Mouse (Mus musculus) CH12.LX (cell line): ENCODE measurements around the gene Cables2. TPM values are rescaled to one million over a fixed set of nuclear protein-coding genes. Genes with fewer than 3 reads are reported as not detected.

ENCODE experiments used
- DNase-seq: peaks from one replicate; pipeline ENCODE4 v3.0.0-alpha.2; 2013; ENCODE audit errors: extremely low read depth
- H3K27ac ChIP-seq: 2 replicates; pipeline ENCODE4 v1.5.1; 2012; ENCODE audit warnings: low read depth, mild to moderate bottlenecking, control low read depth, moderate library complexity; ENCODE audit not compliant: insufficient read depth
- H3K27me3 ChIP-seq: replicated peaks from 2 replicates; pipeline ENCODE3; 2012; ENCODE audit warnings: inconsistent platforms
- H3K36me3 ChIP-seq, 2 experiments: replicated peaks in 1 of 2; 2 replicates each; pipeline versions ENCODE3 to v1.6.1; 2012; ENCODE audit warnings: inconsistent platforms in 1 of 2, low read length in 1 of 2, mild to moderate bottlenecking in 1 of 2, mixed read lengths in 1 of 2, moderate library complexity in 1 of 2; ENCODE audit not compliant: control insufficient read depth in 1 of 2, insufficient read depth in 1 of 2
- H3K4me1 ChIP-seq, 2 experiments: 2 replicates each; pipeline ENCODE4 v1.6.1; 2012; ENCODE audit warnings: inconsistent platforms in 1 of 2, moderate library complexity in 1 of 2; ENCODE audit not compliant: insufficient read depth in 2 of 2, control insufficient read depth in 1 of 2
- H3K4me2 ChIP-seq: 2 replicates; pipeline ENCODE4 v1.6.1; 2012; ENCODE audit warnings: low read depth, mild to moderate bottlenecking, control low read depth; ENCODE audit not compliant: poor library complexity, insufficient read depth, severe bottlenecking
- H3K4me3 ChIP-seq, 3 experiments: fragments of 150-350 bp in 1 of 3; sonication (generic) in 1 of 3; replicated peaks in 1 of 3; 2 replicates each; pipeline versions ENCODE3 to v1.5.1; 2011 to 2012; ENCODE audit warnings: low read depth in 2 of 3, low read length in 2 of 3, mild to moderate bottlenecking in 2 of 3, moderate library complexity in 2 of 3, control low read depth in 1 of 3, improper control_type of control experiment in 1 of 3, inconsistent platforms in 1 of 3, mixed read lengths in 1 of 3; ENCODE audit not compliant: poor library complexity in 1 of 3
- H3K79me2 ChIP-seq: replicated peaks from 2 replicates; pipeline ENCODE4 v1.6.1; 2012; ENCODE audit warnings: mild to moderate bottlenecking, moderate library complexity; ENCODE audit not compliant: control insufficient read depth, poor library complexity, insufficient read depth, severe bottlenecking; ENCODE audit errors: extremely low read depth
- H3K9ac ChIP-seq: 2 replicates; pipeline ENCODE4 v1.6.1; 2012; ENCODE audit warnings: low read depth, mild to moderate bottlenecking, control low read depth, moderate library complexity; ENCODE audit not compliant: insufficient read depth
- H3K9me3 ChIP-seq: replicated peaks from 2 replicates; pipeline ENCODE3; 2012; ENCODE audit warnings: low read length, inconsistent platforms, mixed read lengths
- BHLHE40 ChIP-seq: IDR thresholded peaks from 2 replicates; pipeline ENCODE4 v1.6.1; 2011; ENCODE audit warnings: mild to moderate bottlenecking, low read depth, low read length, improper control_type of control experiment
- CHD2 ChIP-seq: IDR thresholded peaks from 2 replicates; pipeline ENCODE4 v1.6.1; 2011; ENCODE audit warnings: low read length, improper control_type of control experiment
- ELF1 ChIP-seq: IDR thresholded peaks from 2 replicates; pipeline ENCODE4 v1.6.1; 2014; ENCODE audit warnings: low read depth, mild to moderate bottlenecking, inconsistent platforms, low read length, improper control_type of control experiment
- HCFC1 ChIP-seq: IDR thresholded peaks from 2 replicates; pipeline ENCODE4 v1.6.1; 2012; ENCODE audit warnings: low read depth, mild to moderate bottlenecking, inconsistent platforms, low read length, improper control_type of control experiment
- IRF4 ChIP-seq: IDR thresholded peaks from 2 replicates; pipeline ENCODE4 v1.6.1; 2014; ENCODE audit warnings: low read depth, mild to moderate bottlenecking, inconsistent platforms, low read length, improper control_type of control experiment
- JUND ChIP-seq: conservative IDR thresholded peaks from 2 replicates; pipeline ENCODE4 v1.6.1; 2011; ENCODE audit warnings: low read depth, low read length, improper control_type of control experiment
- MAFK ChIP-seq: IDR thresholded peaks from 2 replicates; pipeline ENCODE4 v1.6.1; 2011; ENCODE audit warnings: low read length, improper control_type of control experiment; ENCODE audit not compliant: insufficient replicate concordance
- MEF2A ChIP-seq: IDR thresholded peaks from 2 replicates; pipeline ENCODE4 v1.6.1; 2014; ENCODE audit warnings: low read depth, mild to moderate bottlenecking, inconsistent platforms, low read length, improper control_type of control experiment, borderline replicate concordance
- MXI1 ChIP-seq: IDR thresholded peaks from 2 replicates; pipeline ENCODE4 v1.6.1; 2011; ENCODE audit warnings: mild to moderate bottlenecking, low read depth, low read length, improper control_type of control experiment
- NRF1 ChIP-seq: IDR thresholded peaks from 2 replicates; pipeline ENCODE4 v1.6.1; 2014; ENCODE audit warnings: low read depth, mild to moderate bottlenecking, inconsistent platforms, low read length, improper control_type of control experiment, moderate library complexity
- POLR2A ChIP-seq: IDR thresholded peaks from 2 replicates; pipeline ENCODE4 v1.6.1; 2011; ENCODE audit warnings: low read depth, mild to moderate bottlenecking, improper control_type of control experiment, low read length
- RCOR1 ChIP-seq: conservative IDR thresholded peaks from 2 replicates; pipeline ENCODE4 v1.6.1; 2012; ENCODE audit warnings: low read depth, mild to moderate bottlenecking, inconsistent platforms, low read length, improper control_type of control experiment
- TBP ChIP-seq: conservative IDR thresholded peaks from 2 replicates; pipeline ENCODE4 v1.6.1; 2011; ENCODE audit warnings: low read depth, low read length, improper control_type of control experiment
- TCF12 ChIP-seq: IDR thresholded peaks from 2 replicates; pipeline ENCODE4 v1.6.1; 2014; ENCODE audit warnings: low read depth, mild to moderate bottlenecking, inconsistent platforms, low read length, improper control_type of control experiment
- ZC3H11A ChIP-seq: IDR thresholded peaks from 2 replicates; pipeline ENCODE4 v1.6.1; 2012; ENCODE audit warnings: low read depth, mild to moderate bottlenecking, inconsistent platforms, low read length, improper control_type of control experiment
- ZMIZ1 ChIP-seq: IDR thresholded peaks from 2 replicates; pipeline ENCODE4 v1.6.1; 2012; ENCODE audit warnings: low read depth, mild to moderate bottlenecking, inconsistent platforms, low read length, improper control_type of control experiment
- ZNF384 ChIP-seq: IDR thresholded peaks from 2 replicates; pipeline ENCODE4 v1.6.1; 2012; ENCODE audit warnings: low read depth, low read length, improper control_type of control experiment, inconsistent platforms
- dilution Hi-C: fragments of 300-500 bp; cut with MboI; formaldehyde crosslinking; loops from 2 replicates; pipeline ENCODE4 v1.14.3; 2020; ENCODE audit warnings: low sequenced_read_pairs; ENCODE audit not compliant: extremely low pct_unique_long_range_greater_than_20kb, extremely low pct_ligation_motif_present
- in situ Hi-C: fragments of 300-500 bp; cut with MboI; formaldehyde crosslinking; loops from 3 replicates; pipeline ENCODE4 v1.14.3; 2019; ENCODE audit warnings: low sequenced_read_pairs, low pct_ligation_motif_present, low pct_unique_long_range_greater_than_20kb, mixed read lengths
- polyA plus RNA-seq: library from polyadenylated mRNA; unstranded; fragments of >175 nt; gene quantifications from 2 replicates; pipeline ENCODE4 v1.2.1, GENCODE M21; 2012; ENCODE audit warnings: low read depth; ENCODE audit not compliant: insufficient read length
- total RNA-seq, 2 experiments: library from RNA; depleted of rRNA; stranded (reverse); fragments of 300-350 nt in 1 of 2; fragments of >200 nt in 1 of 2; gene quantifications; 2 replicates each; pipeline ENCODE4 v1.2.3; 2012 to 2014

The Cables2 gene
- total and polyA plus RNA-seq, 3 experiments = 13.0 to 29.9 (median 17.2) TPM

GRCm38 (mm10) chr2:180314292-180314691, 41.0 kb upstream of the Cables2 start:
- H3K4me2 ChIP-seq = no peak overlapping the region
- TF ChIP-seq ELF1 (no peak), HCFC1 (no peak), TCF12 (no peak), ZNF384 (no peak), IRF4 (no peak), MAFK (no peak), MXI1 (no peak)
- dilution Hi-C loops = no loop called here
- H3K4me1 ChIP-seq = no peaks in the 10 kb centered on the region
- no peak overlapping the region for H3K9ac ChIP-seq
- peaks cover 67% of the 10 kb centered on the region for H3K27me3 ChIP-seq
- DNase-seq = no peak
- H3K9me3 ChIP-seq = no peaks in the 10 kb centered on the region
- H3K4me3 ChIP-seq = no peak overlapping the region
- no peak overlapping the region for H3K27ac ChIP-seq
- in situ Hi-C loops = no loop called here
- H3K36me3 ChIP-seq = no peaks in the 10 kb centered on the region
- no peaks in the 10 kb centered on the region for H3K79me2 ChIP-seq

GRCm38 (mm10) chr2:180311147-180311546, 37.9 kb upstream of the Cables2 start:
- Histone ChIP-seq H3K4me1 (peaks cover 5 to 21% of the 10 kb centered on the region in 2 experiments), H3K27ac (no peak overlapping the region), H3K36me3 (no peaks in the 10 kb centered on the region), H3K9ac (no peak overlapping the region), H3K4me2 (no peak overlapping the region), H3K79me2 (no peaks in the 10 kb centered on the region), H3K9me3 (no peaks in the 10 kb centered on the region), H3K4me3 (no peak overlapping the region), H3K27me3 (peaks cover 44% of the 10 kb centered on the region)
- dilution Hi-C loops (no loop called here), in situ Hi-C loops (no loop called here)
- no peak for TF ChIP-seq TBP
- no peak for TF ChIP-seq ZC3H11A
- no peak for TF ChIP-seq MXI1
- no peak for TF ChIP-seq RCOR1
- no peak for TF ChIP-seq ZMIZ1
- no peak for TF ChIP-seq CHD2
- no peak for TF ChIP-seq NRF1
- TF ChIP-seq BHLHE40 = no peak
- TF ChIP-seq MEF2A = no peak
- TF ChIP-seq POLR2A = no peak
- no peak for TF ChIP-seq ZNF384
- no peak for TF ChIP-seq JUND
- no peak for TF ChIP-seq HCFC1
- DNase-seq = no peak
